Mouse (Mus musculus): ENCODE results near the gene Car5b. TPM values are rescaled to one million over a fixed set of nuclear protein-coding genes. Genes with fewer than 3 reads are reported as not detected.
A peak's percentile ranks its signal among the peaks of the same experiment; 100 is the strongest.

The Car5b gene
- polyA plus RNA-seq, 1 experiment from 2014 or later = 1.1 TPM

- Histone ChIP-seq H3K4me2 (replicated peaks; ENCODE audit: low read depth, low read length) (no peak overlapping the region), H3K4me1 (ENCODE audit: insufficient read depth, low read depth, low read length) (no peaks in the 10 kb centered on the region), H3K36me3 (ENCODE audit: insufficient read depth, low read length) (no peaks in the 10 kb centered on the region), H3K27me3 (replicated peaks; ENCODE audit: insufficient read depth, low read length) (no peaks in the 10 kb centered on the region), H3K9me3 (ENCODE audit: low read length) (no peaks in the 10 kb centered on the region), H3K4me3 (ENCODE audit: low read depth, low read length) (no peak overlapping the region), H3K27ac (ENCODE audit: low read length) (no peak overlapping the region), H3K9ac (replicated peaks; ENCODE audit: low read depth) (no peak overlapping the region)
- DNase-seq (ENCODE audit: low spot score) (no peak), ATAC-seq (no peak)
- TF ChIP-seq EP300 (IDR thresholded peaks at IDR 0.05) (no peak), CTCF (IDR thresholded peaks at IDR 0.05) (no peak)
- WGBS = 85% methylated on average over 6 of the region's 6 CpGs
These were observed 45.7 kb downstream of the Car5b start for GRCm38 (mm10) chrX:163982129-163982528.

- WGBS = 52% methylated on average over 4 of the region's 4 CpGs
- Histone ChIP-seq H3K4me1 (ENCODE audit: insufficient read depth, low read depth, low read length) (no peaks in the 10 kb centered on the region), H3K36me3 (ENCODE audit: insufficient read depth, low read length) (no peaks in the 10 kb centered on the region), H3K9ac (replicated peaks; ENCODE audit: low read depth) (no peak overlapping the region), H3K4me3 (ENCODE audit: low read depth, low read length) (no peak overlapping the region), H3K4me2 (replicated peaks; ENCODE audit: low read depth, low read length) (no peak overlapping the region), H3K9me3 (ENCODE audit: low read length) (no peaks in the 10 kb centered on the region), H3K27ac (ENCODE audit: low read length) (no peak overlapping the region), H3K27me3 (replicated peaks; ENCODE audit: insufficient read depth, low read length) (no peaks in the 10 kb centered on the region)
- ATAC-seq (no peak), DNase-seq (ENCODE audit: low spot score) (no peak)
- TF ChIP-seq EP300 (IDR thresholded peaks at IDR 0.05) (no peak), CTCF (IDR thresholded peaks at IDR 0.05) (no peak)
These were observed 46.3 kb downstream of the Car5b start for GRCm38 (mm10) chrX:163981500-163981899.

GRCm38 (mm10) chrX:163981092-163981491, 46.7 kb downstream of the Car5b start:
- Histone ChIP-seq H3K4me1 (ENCODE audit: insufficient read depth, low read depth, low read length) (no peaks in the 10 kb centered on the region), H3K36me3 (ENCODE audit: insufficient read depth, low read length) (no peaks in the 10 kb centered on the region), H3K27me3 (replicated peaks; ENCODE audit: insufficient read depth, low read length) (no peaks in the 10 kb centered on the region), H3K9me3 (ENCODE audit: low read length) (no peaks in the 10 kb centered on the region), H3K4me3 (ENCODE audit: low read depth, low read length) (no peak overlapping the region), H3K4me2 (replicated peaks; ENCODE audit: low read depth, low read length) (no peak overlapping the region), H3K27ac (ENCODE audit: low read length) (no peak overlapping the region), H3K9ac (replicated peaks; ENCODE audit: low read depth) (no peak overlapping the region)
- TF ChIP-seq EP300 (IDR thresholded peaks at IDR 0.05) (no peak), CTCF (IDR thresholded peaks at IDR 0.05) (no peak)
- 94% methylated on average over 1 of the region's 1 CpGs for WGBS
- DNase-seq (ENCODE audit: low spot score) = no peak
- ATAC-seq = no peak

GRCm38 (mm10) chrX:163958467-163958875, 69.3 kb downstream of the Car5b start, which contains the start of gene Zrsr2:
Gene Zrsr2 (minus strand): TSS chrX:163958661.
- H3K4me3 ChIP-seq (ENCODE audit: low read depth, low read length) = peak within 1 kb of the TSS; percentile 60
- WGBS = 7% methylated on average over 19 of the region's 29 CpGs
- no peaks in the 10 kb centered on the region for H3K27me3 ChIP-seq (replicated peaks; ENCODE audit: insufficient read depth, low read length)
- no peaks in the 10 kb centered on the region for H3K4me1 ChIP-seq (ENCODE audit: insufficient read depth, low read depth, low read length)
- H3K9ac ChIP-seq (replicated peaks; ENCODE audit: low read depth) = peak within 1 kb of the TSS; percentile 69; the same call in 1 of the 2 replicates
- peak; percentile 97 for ATAC-seq
- peak within 1 kb of the TSS; percentile 49 for H3K4me2 ChIP-seq (replicated peaks; ENCODE audit: low read depth, low read length)
- peak; percentile 97 for DNase-seq (ENCODE audit: low spot score)
- TF ChIP-seq EP300 (IDR thresholded peaks at IDR 0.05) (no peak), CTCF (IDR thresholded peaks at IDR 0.05) (no peak)
- no peaks in the 10 kb centered on the region for H3K36me3 ChIP-seq (ENCODE audit: insufficient read depth, low read length)
- peak within 1 kb of the TSS; percentile 96 for H3K27ac ChIP-seq (ENCODE audit: low read length)
- H3K9me3 ChIP-seq (ENCODE audit: low read length) = no peaks in the 10 kb centered on the region

- TF ChIP-seq CTCF (IDR thresholded peaks at IDR 0.05) = no peak
- no peak for TF ChIP-seq EP300 (IDR thresholded peaks at IDR 0.05)
- peak; percentile 76 for DNase-seq (ENCODE audit: low spot score)
- no peaks in the 10 kb centered on the region for H3K4me1 ChIP-seq (ENCODE audit: insufficient read depth, low read depth, low read length)
- peak overlapping the region; percentile 60 for H3K4me3 ChIP-seq (ENCODE audit: low read depth, low read length)
- WGBS = 16% methylated on average over 33 of the region's 67 CpGs
- peak overlapping the region; percentile 96 for H3K27ac ChIP-seq (ENCODE audit: low read length)
- no peaks in the 10 kb centered on the region for H3K36me3 ChIP-seq (ENCODE audit: insufficient read depth, low read length)
- H3K27me3 ChIP-seq (replicated peaks; ENCODE audit: insufficient read depth, low read length) = no peaks in the 10 kb centered on the region
- peak overlapping the region; percentile 49 for H3K4me2 ChIP-seq (replicated peaks; ENCODE audit: low read depth, low read length)
- ATAC-seq = peak; percentile 93
- H3K9me3 ChIP-seq (ENCODE audit: low read length) = no peaks in the 10 kb centered on the region
- H3K9ac ChIP-seq (replicated peaks; ENCODE audit: low read depth) = peak overlapping the region; percentile 69; the same call in 1 of the 2 replicates
These were observed 69.9 kb downstream of the Car5b start for GRCm38 (mm10) chrX:163957803-163958466.

- Histone ChIP-seq H3K4me1 (ENCODE audit: insufficient read depth, low read depth, low read length) (no peaks in the 10 kb centered on the region), H3K27ac (ENCODE audit: low read length) (no peak overlapping the region; the same call in 1 of the 2 replicates), H3K36me3 (ENCODE audit: insufficient read depth, low read length) (no peaks in the 10 kb centered on the region), H3K27me3 (replicated peaks; ENCODE audit: insufficient read depth, low read length) (no peaks in the 10 kb centered on the region), H3K4me3 (ENCODE audit: low read depth, low read length) (peak overlapping the region; percentile 60), H3K4me2 (replicated peaks; ENCODE audit: low read depth, low read length) (peak overlapping the region; percentile 49), H3K9me3 (ENCODE audit: low read length) (no peaks in the 10 kb centered on the region), H3K9ac (replicated peaks; ENCODE audit: low read depth) (no peak overlapping the region)
- TF ChIP-seq EP300 (IDR thresholded peaks at IDR 0.05) = no peak
- TF ChIP-seq CTCF (IDR thresholded peaks at IDR 0.05) = no peak
- 29% methylated on average over 12 of the region's 12 CpGs for WGBS
- DNase-seq (ENCODE audit: low spot score) (peak; percentile 11), ATAC-seq (no peak)
These were observed 70.4 kb downstream of the Car5b start for GRCm38 (mm10) chrX:163957381-163957780.
